Mouse (Mus musculus): ENCODE results near the gene Jsrp1.

DNA sequence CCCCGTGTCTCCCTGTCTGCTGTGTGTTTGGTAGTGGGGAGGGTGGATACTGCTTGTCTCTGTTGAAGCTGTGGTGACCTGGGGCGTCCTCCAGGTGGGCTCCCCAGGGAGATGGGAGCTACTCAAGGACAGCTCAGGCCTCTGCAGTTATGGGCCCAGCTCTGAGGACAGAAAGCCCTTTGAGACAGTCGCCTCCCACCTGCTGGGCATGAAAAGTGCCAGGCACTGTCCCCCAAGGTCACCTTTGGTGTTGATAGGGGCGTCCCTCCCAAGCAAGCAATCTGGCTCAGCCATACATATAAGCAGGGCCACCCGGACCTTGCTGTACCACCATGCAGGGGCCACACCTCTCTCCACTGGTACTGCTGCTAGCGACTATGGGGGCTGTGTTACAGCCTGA is 8.4 kb downstream of the Jsrp1 start, which contains the start of gene Amh:
- TF ChIP-seq POLR2A (IDR thresholded peaks at IDR 0.05; ENCODE audit: low read depth, low read length): no peak
- TF ChIP-seq CTCF (IDR thresholded peaks at IDR 0.05; ENCODE audit: extremely low read depth, insufficient read length, insufficient replicate concordance, low read depth, low read length): no peak
